Mouse (Mus musculus) skeletal muscle tissue, postnatal 0 days (tissue): ENCODE measurements around the gene Elf5. TPM values are rescaled to one million over a fixed set of nuclear protein-coding genes. Genes with fewer than 3 reads are reported as not detected.

Experiments used
- polyA plus RNA-seq: library from polyadenylated mRNA; unstranded; fragments of >200 nt; fragmentation: Nextera tagmentation; extraction: Ambion mirVana; gene quantifications from 2 replicates; pipeline ENCODE4 v1.2.1, GENCODE M21; 2015

Elf5 gene
- polyA plus RNA-seq: not detected in 2 replicates

DNA sequence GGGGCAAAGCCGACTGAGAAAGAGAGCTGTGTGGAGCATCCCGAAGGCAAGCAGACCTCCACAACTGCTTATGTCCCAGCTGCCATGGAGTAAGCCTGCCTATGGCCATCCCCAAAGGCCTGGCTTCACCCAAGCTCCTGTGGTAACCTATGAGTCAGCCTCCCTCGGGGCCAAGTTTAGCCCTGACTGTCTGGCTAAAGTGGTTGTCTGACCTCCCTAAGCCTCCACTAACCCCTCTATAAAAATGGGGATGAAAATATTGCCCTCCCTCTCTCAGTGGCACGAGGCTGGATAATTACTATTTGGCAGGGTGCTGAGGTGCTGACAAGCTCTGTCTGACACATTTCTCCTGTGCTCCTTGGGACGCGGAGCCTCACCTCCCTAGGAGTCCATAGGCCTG is at the start of gene Elf5:
Gene Elf5 (plus strand): TSS at position 341 of the 400 bp plus-strand sequence.

GRCm38 (mm10) chr2:103484617-103485401 is 73.3 kb downstream of the Elf5 start, which contains the start of gene Cat:
Gene Cat, minus strand, starts transcription at chr2:103485160.

Other genes starting within 250 kb of the Elf5 start
- 0.06 TPM in 1 of 2 replicates, not detected in the other for gene Ehf, start 108.4 kb upstream of the Elf5 start, polyA plus RNA-seq
- 65.9 and 137 TPM in 2 replicates for gene Cat, start 73.5 kb downstream of the Elf5 start, polyA plus RNA-seq
- 15.9 and 17.8 TPM in 2 replicates for gene Abtb2, start 154.6 kb downstream of the Elf5 start, polyA plus RNA-seq